Mouse (Mus musculus): ENCODE data around the gene Gclm. TPM values are rescaled to one million over a fixed set of nuclear protein-coding genes. Genes with fewer than 3 reads are reported as not detected.
A peak's percentile ranks its signal among the peaks of the same experiment; 100 is the strongest.

Gclm gene
- polyA plus RNA-seq, 1 experiment from 2014 or later = 41.4 TPM

DNA sequence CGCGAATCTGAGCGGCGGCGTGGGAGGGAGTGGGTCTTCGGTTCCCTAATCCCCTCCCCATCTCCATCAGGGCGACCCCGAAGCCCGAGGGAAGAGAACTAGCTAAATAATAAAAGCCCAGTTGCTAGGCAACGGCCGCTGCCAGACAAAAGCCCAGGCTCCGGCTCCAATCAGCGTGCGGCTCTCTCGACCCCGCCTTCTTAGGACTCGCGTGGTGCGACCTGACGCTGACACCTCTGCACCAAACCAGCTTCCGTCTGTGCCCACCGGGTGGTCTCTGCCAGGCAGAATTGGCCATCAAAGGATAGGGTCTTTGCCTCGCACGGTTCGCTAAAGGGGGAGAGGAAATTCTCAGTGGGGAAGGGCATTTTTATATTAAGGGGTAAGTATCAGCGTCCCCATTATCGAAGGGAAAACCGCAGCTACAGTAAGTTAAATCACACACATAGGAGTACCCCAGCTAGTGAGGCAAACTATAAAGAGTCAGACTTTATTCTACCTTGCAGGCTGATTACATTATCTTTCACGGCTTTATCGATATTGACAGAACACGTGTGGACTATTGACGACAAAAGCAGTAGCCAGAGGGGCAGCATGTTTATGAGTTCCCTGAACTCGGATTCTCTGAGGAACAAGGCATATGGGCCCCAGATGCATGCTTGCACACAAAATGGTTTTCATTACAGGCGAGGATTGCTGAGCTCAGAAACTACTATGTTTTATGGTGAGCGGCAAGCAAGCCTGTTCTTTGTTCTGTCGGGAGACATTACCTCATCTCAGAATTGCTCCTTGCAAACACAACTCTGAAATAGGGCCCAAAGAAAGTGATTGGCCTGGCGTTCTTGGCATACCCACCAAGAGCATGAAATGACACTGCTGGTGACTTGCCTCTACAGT lies 48.8 kb downstream of the Gclm start, which contains the start of gene Bcar3:
Bcar3 (plus strand) TSS at position 183 of the 897 bp plus-strand sequence.
- Histone ChIP-seq H3K9me3 (replicated peaks; ENCODE audit: control insufficient read depth, low read length, poor library complexity, severe bottlenecking) (no peaks in the 10 kb centered on the region), H3K36me3 (ENCODE audit: control insufficient read depth, insufficient read depth, low read length) (no peaks in the 10 kb centered on the region), H3K4me3 (ENCODE audit: low read depth, low read length) (peak within 1 kb of the TSS; percentile 80), H3K27me3 (ENCODE audit: control insufficient read depth, insufficient read depth, low read depth, low read length) (no peaks in the 10 kb centered on the region), H3K4me2 (ENCODE audit: low read length) (peak within 1 kb of the TSS; percentile 85), H3K9ac (ENCODE audit: low read depth, low read length) (peak within 1 kb of the TSS; percentile 98), H3K27ac (ENCODE audit: low read length) (peak within 1 kb of the TSS; percentile 98), H3K4me1 (ENCODE audit: control insufficient read depth, insufficient read depth, low read length) (peaks cover 33% of the 10 kb centered on the region)
- 2% methylated on average over 37 of the region's 37 CpGs for WGBS
- peak; percentile 90 for ATAC-seq

DNA sequence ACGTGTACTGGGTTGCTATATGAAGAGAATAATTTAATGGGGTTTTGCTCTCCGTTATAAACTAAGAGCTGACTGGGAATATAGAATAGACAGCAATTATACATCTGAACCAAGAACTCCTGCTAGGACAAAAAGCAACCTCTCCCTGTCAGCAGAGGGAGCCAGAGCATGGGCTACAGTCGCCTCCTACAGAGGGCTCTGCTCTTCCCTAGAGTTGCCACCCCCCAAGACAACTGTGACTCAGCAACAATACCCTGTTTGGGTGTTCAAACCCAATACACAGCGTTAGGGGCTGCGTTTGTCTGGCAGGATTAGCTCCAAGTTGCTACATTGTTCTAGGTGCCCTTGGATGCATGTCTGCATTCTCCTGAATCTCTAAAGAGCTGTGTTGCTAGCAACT lies 50.2 kb downstream of the Gclm start:
- Histone ChIP-seq H3K4me2 (ENCODE audit: low read length) (no peak overlapping the region), H3K4me1 (ENCODE audit: control insufficient read depth, insufficient read depth, low read length) (peaks cover 30% of the 10 kb centered on the region), H3K27me3 (ENCODE audit: control insufficient read depth, insufficient read depth, low read depth, low read length) (no peaks in the 10 kb centered on the region), H3K9ac (ENCODE audit: low read depth, low read length) (no peak overlapping the region), H3K9me3 (replicated peaks; ENCODE audit: control insufficient read depth, low read length, poor library complexity, severe bottlenecking) (no peaks in the 10 kb centered on the region), H3K27ac (ENCODE audit: low read length) (peak overlapping the region; percentile 98), H3K36me3 (ENCODE audit: control insufficient read depth, insufficient read depth, low read length) (no peaks in the 10 kb centered on the region), H3K4me3 (ENCODE audit: low read depth, low read length) (no peak overlapping the region)
- WGBS = 10% methylated on average over 5 of the region's 5 CpGs
- ATAC-seq = no peak

DNA sequence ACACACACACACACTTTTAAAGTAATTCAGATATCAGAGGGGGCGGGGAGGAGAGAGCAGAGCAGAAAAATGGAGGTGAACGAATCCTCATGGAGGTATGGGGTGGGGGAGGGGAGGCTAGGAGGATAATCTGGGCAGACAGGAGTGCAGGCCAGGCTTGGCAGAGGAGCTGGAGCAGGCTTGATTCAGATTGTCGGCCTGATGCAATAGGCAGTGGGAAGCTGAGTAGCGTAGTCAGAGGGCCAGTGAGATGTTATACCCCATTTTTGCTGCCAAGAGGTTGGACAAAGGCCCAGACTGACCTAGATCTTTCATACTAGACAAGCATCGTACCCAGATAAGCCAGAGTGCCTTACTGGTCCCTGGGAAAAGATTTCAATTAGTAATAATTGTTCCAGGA lies 51.6 kb downstream of the Gclm start:
- WGBS = 51% methylated on average over 5 of the region's 5 CpGs
- Histone ChIP-seq H3K4me3 (ENCODE audit: low read depth, low read length) (no peak overlapping the region), H3K4me2 (ENCODE audit: low read length) (no peak overlapping the region), H3K9me3 (replicated peaks; ENCODE audit: control insufficient read depth, low read length, poor library complexity, severe bottlenecking) (no peaks in the 10 kb centered on the region), H3K36me3 (ENCODE audit: control insufficient read depth, insufficient read depth, low read length) (no peaks in the 10 kb centered on the region), H3K27ac (ENCODE audit: low read length) (no peak overlapping the region), H3K4me1 (ENCODE audit: control insufficient read depth, insufficient read depth, low read length) (peaks cover 18% of the 10 kb centered on the region), H3K9ac (ENCODE audit: low read depth, low read length) (no peak overlapping the region), H3K27me3 (ENCODE audit: control insufficient read depth, insufficient read depth, low read depth, low read length) (no peaks in the 10 kb centered on the region)
- ATAC-seq = no peak

DNA sequence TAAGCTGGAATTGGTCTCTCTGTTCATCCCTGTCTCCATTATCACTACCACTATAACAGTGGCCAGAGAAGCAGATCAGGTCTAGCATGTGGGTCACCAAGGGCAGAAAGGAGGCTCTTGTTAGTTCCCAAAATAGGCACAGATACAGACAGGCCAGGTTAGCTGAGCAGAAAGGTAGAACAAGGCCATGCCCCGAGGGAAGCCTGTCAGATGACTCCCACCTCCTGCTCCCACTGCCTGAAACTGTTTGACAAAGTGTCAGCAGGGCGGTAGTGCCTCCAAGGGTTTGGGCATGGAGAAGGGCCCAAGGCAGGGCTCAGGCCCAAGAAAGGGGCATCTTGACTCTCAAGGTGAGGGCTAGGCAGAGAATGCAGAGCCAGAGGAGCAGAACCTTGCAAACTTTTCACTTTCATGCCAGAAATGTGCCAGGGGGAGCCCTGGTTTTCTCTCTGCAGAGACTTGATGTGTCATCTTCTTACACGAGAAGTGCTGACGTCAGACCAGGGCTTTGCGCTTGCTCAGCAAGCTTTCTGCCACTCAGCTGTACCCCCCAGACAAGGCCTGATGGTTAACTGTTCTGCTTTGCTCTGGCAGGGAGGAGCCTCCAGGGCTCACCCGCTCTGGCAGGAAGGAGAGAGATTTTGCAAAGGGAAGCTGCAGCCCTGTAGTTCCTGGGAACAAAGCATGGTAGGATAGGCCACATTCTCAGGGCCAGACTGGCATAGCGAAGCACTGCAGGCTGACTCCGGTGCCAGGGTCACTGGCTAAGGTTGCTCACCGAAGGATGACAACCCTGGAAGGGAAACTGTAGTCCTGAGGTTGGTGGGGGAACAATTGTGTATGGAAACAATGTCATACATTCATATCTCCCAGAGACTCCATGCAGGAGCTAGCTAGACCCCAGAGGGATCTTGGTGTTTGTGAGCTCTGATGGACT lies 55.9 kb downstream of the Gclm start:
- Histone ChIP-seq H3K4me1 (ENCODE audit: control insufficient read depth, insufficient read depth, low read length) (0 out of 2 replicates have a peak, but pooled peaks cover 2% of the 10 kb centered on the region), H3K4me2 (ENCODE audit: low read length) (no peak overlapping the region), H3K9ac (ENCODE audit: low read depth, low read length) (peak overlapping the region; percentile 28; the same call in 1 of the 2 replicates), H3K36me3 (ENCODE audit: control insufficient read depth, insufficient read depth, low read length) (no peaks in the 10 kb centered on the region), H3K4me3 (ENCODE audit: low read depth, low read length) (no peak overlapping the region), H3K9me3 (replicated peaks; ENCODE audit: control insufficient read depth, low read length, poor library complexity, severe bottlenecking) (no peaks in the 10 kb centered on the region), H3K27ac (ENCODE audit: low read length) (no peak overlapping the region), H3K27me3 (ENCODE audit: control insufficient read depth, insufficient read depth, low read depth, low read length) (no peaks in the 10 kb centered on the region)
- no peak for ATAC-seq
- WGBS = 66% methylated on average over 9 of the region's 9 CpGs

DNA sequence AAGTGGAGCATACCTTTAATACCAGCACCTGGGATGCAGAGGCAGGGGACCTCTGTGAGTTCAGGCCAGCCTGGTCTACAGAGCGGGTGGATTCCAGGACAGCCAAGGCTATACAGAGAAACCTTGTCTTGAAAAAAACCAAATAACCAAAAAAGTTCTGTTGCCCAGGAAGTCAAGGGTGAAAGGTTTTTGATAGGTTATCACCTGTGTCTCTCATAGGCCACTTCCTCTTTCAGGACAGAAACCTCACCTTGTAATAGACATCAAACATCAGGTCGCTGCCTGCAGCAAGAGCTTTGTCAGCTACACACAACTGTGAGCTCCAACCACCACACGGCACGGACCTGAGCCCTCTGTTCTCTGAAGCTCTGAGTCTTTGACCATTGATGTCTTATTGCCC lies 59.2 kb downstream of the Gclm start:
- Histone ChIP-seq H3K27me3 (ENCODE audit: control insufficient read depth, insufficient read depth, low read depth, low read length) (no peaks in the 10 kb centered on the region), H3K4me3 (ENCODE audit: low read depth, low read length) (no peak overlapping the region), H3K4me2 (ENCODE audit: low read length) (no peak overlapping the region), H3K36me3 (ENCODE audit: control insufficient read depth, insufficient read depth, low read length) (no peaks in the 10 kb centered on the region), H3K9ac (ENCODE audit: low read depth, low read length) (no peak overlapping the region), H3K9me3 (replicated peaks; ENCODE audit: control insufficient read depth, low read length, poor library complexity, severe bottlenecking) (no peaks in the 10 kb centered on the region), H3K27ac (ENCODE audit: low read length) (no peak overlapping the region), H3K4me1 (ENCODE audit: control insufficient read depth, insufficient read depth, low read length) (0 out of 2 replicates have a peak, but pooled peaks cover 2% of the 10 kb centered on the region)
- WGBS = 82% methylated on average over 4 of the region's 4 CpGs
- ATAC-seq = no peak

DNA sequence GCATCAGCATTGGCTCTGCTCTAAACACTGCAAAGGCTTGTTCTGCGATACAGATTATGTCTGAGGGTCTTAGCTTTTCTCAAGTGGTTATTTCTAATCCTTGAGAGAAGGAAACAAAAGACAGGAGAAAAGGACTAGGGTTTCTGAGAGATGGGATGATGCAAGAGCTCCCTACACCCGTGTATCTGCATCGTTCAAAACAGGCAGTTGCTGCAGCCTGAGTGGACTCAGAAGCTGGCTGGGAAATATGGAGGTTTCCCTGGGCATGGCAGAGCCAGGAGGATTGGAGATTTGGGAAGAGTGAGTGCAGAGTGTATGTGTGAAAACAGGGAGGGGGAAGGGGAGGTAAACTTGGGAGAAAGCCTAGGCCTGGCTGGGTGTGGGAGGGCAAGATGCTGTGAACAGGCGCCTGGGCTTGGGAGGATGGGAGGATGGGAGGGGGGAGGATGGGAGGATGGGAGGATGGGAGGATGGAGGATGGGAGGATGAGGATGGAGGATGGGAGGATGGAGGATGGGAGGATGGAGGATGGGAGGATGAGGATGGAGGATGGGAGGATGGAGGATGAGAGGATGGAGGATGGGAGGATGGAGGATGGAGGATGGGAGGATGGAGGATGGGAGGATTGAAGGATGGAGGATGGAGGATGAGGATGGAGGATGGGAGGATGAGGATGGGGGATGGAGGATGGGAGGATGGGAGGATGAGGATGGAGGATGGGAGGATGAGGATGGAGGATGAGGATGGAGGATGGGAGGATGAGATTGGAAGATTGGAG lies 62.7 kb downstream of the Gclm start:
- Histone ChIP-seq H3K4me1 (ENCODE audit: control insufficient read depth, insufficient read depth, low read length) (no peaks in the 10 kb centered on the region), H3K9me3 (replicated peaks; ENCODE audit: control insufficient read depth, low read length, poor library complexity, severe bottlenecking) (no peaks in the 10 kb centered on the region), H3K27me3 (ENCODE audit: control insufficient read depth, insufficient read depth, low read depth, low read length) (no peaks in the 10 kb centered on the region), H3K9ac (ENCODE audit: low read depth, low read length) (no peak overlapping the region), H3K27ac (ENCODE audit: low read length) (no peak overlapping the region), H3K4me3 (ENCODE audit: low read depth, low read length) (no peak overlapping the region), H3K36me3 (ENCODE audit: control insufficient read depth, insufficient read depth, low read length) (no peaks in the 10 kb centered on the region), H3K4me2 (ENCODE audit: low read length) (no peak overlapping the region)
- WGBS = 43% methylated on average over 4 of the region's 4 CpGs
- ATAC-seq = no peak

DNA sequence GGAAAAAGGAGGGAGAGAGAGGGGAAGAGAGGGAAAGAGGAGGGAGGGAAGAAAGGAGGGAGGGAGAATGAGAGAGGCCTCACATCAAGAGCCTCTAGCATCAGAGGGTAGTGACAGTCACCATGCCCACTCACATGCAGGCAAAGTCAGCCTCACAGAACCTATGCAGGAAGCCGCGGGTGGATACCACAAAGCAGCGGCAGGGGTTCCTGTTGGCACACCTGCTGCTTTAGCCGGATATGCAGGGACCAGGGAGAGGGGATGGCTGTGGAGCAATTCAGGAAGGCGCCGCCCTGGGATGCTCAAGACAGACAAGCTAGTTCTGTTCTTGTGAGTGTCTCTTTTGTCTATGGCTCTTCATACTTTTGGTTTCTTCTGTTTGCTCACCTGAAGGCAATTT lies 63.6 kb downstream of the Gclm start:
- 43% methylated on average over 6 of the region's 6 CpGs for WGBS

DNA sequence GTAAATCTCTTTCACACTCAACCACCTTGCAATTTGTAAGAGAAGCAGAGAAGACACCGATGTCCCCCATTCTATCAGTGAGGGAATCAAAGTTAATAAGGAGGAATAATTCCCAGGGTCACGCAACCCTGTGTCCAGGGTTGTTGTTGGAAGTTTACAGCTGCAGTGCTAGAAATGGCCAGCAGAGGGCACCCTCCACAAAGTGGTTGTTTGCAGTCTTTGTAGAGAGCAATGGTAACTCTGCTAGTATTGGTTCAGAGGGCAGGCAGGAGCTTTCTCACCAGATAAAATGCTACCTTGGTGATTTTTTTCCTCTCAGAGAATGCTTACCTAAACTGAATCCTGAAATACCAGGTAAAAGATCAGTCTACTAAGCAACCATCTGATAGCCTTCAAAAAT lies 66.7 kb downstream of the Gclm start:
- 0 out of 2 replicates have a peak, but pooled peaks have one; percentile 30 for ATAC-seq
- H3K4me2 ChIP-seq (ENCODE audit: low read length) = no peak overlapping the region
- peaks cover 6% of the 10 kb centered on the region; the same call in 1 of the 2 replicates for H3K4me1 ChIP-seq (ENCODE audit: control insufficient read depth, insufficient read depth, low read length)
- H3K36me3 ChIP-seq (ENCODE audit: control insufficient read depth, insufficient read depth, low read length) = no peaks in the 10 kb centered on the region
- no peak overlapping the region for H3K27ac ChIP-seq (ENCODE audit: low read length)
- H3K9ac ChIP-seq (ENCODE audit: low read depth, low read length) = no peak overlapping the region
- H3K9me3 ChIP-seq (replicated peaks; ENCODE audit: control insufficient read depth, low read length, poor library complexity, severe bottlenecking) = no peaks in the 10 kb centered on the region
- WGBS = 17% methylated on average over 2 of the region's 2 CpGs
- H3K4me3 ChIP-seq (ENCODE audit: low read depth, low read length) = no peak overlapping the region
- no peaks in the 10 kb centered on the region for H3K27me3 ChIP-seq (ENCODE audit: control insufficient read depth, insufficient read depth, low read depth, low read length)

More for the DNA sequence above, 63.6 kb downstream of the Gclm start:
- H3K27ac ChIP-seq (ENCODE audit: low read length) = no peak overlapping the region
- H3K9me3 ChIP-seq (replicated peaks; ENCODE audit: control insufficient read depth, low read length, poor library complexity, severe bottlenecking) = no peaks in the 10 kb centered on the region
- H3K4me2 ChIP-seq (ENCODE audit: low read length) = no peak overlapping the region
- H3K4me3 ChIP-seq (ENCODE audit: low read depth, low read length) = no peak overlapping the region
- ATAC-seq = no peak
- H3K27me3 ChIP-seq (ENCODE audit: control insufficient read depth, insufficient read depth, low read depth, low read length) = no peaks in the 10 kb centered on the region
- H3K4me1 ChIP-seq (ENCODE audit: control insufficient read depth, insufficient read depth, low read length) = no peaks in the 10 kb centered on the region
- H3K36me3 ChIP-seq (ENCODE audit: control insufficient read depth, insufficient read depth, low read length) = no peaks in the 10 kb centered on the region
- no peak overlapping the region for H3K9ac ChIP-seq (ENCODE audit: low read depth, low read length)
